Mouse (Mus musculus) bone marrow, adult 2 months (tissue): ENCODE measurements around the gene Mob1b.

Experiments
- CTCF ChIP-seq: fragments of 200-500 bp; IDR thresholded peaks from 2 replicates; pipeline ENCODE4 v1.5.1; 2011; ENCODE audit warnings: low read length, control low read depth; ENCODE audit not compliant: control insufficient read depth, insufficient read depth
- POLR2A ChIP-seq: fragments of 200-500 bp; IDR thresholded peaks from 2 replicates; pipeline ENCODE4 v1.6.1; 2011; ENCODE audit warnings: low read depth, mild to moderate bottlenecking, control low read depth, low read length, borderline replicate concordance; ENCODE audit not compliant: control insufficient read depth

- TF ChIP-seq CTCF (no peak), POLR2A (no peak)
These were observed 85.6 kb downstream of the Mob1b start for GRCm38 (mm10) chr5:88806278-88806677.
